ENCODE assay signal across 18 mouse cellular contexts in the genomic region with DNA sequence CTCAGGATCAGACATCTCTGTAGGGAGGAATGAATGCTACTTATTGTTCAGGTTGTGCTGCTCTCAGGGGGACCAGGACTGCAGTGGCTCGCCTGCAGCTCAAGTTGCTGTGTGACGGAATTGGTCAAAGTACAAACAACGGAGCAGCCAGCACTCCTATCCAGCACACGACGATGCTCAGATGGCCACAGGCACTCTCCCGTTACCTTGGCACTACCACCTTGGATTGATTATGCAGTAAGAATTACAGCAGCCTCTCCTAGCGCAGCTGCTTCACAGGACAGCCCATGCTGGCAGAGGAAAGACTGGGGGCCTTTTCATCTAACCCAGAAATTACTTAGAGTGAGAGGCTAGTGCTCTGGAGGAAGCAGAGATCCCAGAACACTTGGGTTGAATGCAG.
DNase-seq lines count a peak whose midpoint lies in the region; TF ChIP-seq lines count a peak whose summit lies in the region.
"Had no signal": no experiment of that assay in that cellular context is flagged by ENCODE, and none has a peak within 500 bp of the region (broad histone marks: within the 10 kb centered on the region; RNA-seq: fewer than 3 reads in every experiment).

No protein-coding gene starts in this region.

- H3K4me3 ChIP-seq in gastrocnemius, adult 2 months = no peak overlapping the region
- H3K4me3 ChIP-seq: embryonic facial prominence, embryonic 15.5 days; erythroblast, embryonic 14.5 days; forebrain, embryonic 10.5 days; heart, adult 2 months; heart, embryonic 15.5 days; hindbrain, embryonic 15.5 days had no signal

- TF ChIP-seq CTCF in gastrocnemius, adult 2 months (IDR thresholded peaks at IDR 0.05) = no peak

- peak; percentile 39 for DNase-seq in gastrocnemius, adult 2 months
- no peak for DNase-seq in gastrocnemius, postnatal 36 days
- peak; percentile 36 for DNase-seq in embryo, embryonic 11 days
- peak; percentile 56 for DNase-seq in forelimb bud, embryonic 11.5 days (ENCODE audit: low read depth, low spot score)
- DNase-seq in mesoderm, embryonic 11.5 days (ENCODE audit: low read depth, low spot score) = peak; percentile 31
- no peak for DNase-seq in thymus, postnatal 10 days (ENCODE audit: low spot score in 2 of 2)
- DNase-seq in layer of hippocampus, postnatal 25 days (ENCODE audit: extremely low spot score in 1 of 2, low spot score in 1 of 2) = no peak
- DNase-seq: adrenal gland, postnatal 14 days; cerebellum, adult 11-12 months; cerebellum, adult 9-10 months; cerebellum, postnatal 25 days; gastrocnemius, postnatal 25 days; heart, adult 2 months had no signal

- intact Hi-C loops in gastrocnemius, adult 2 months (cut with DNase I) = loop anchor here (2.0 to 5.0 kb wide), 2 partner anchors 61 to 226 kb away; partner anchors contain the start of gene Maf
- intact Hi-C loops in gastrocnemius, postnatal 36 days (cut with DNase I) = no loop called here

- peak overlapping the region; percentile 86 for H3K27ac ChIP-seq in gastrocnemius, adult 2 months
- H3K27ac ChIP-seq: embryonic facial prominence, embryonic 15.5 days; forebrain, embryonic 10.5 days; heart, adult 2 months; heart, embryonic 15.5 days; hindbrain, embryonic 15.5 days had no signal

Comparison
In these comparisons a context has a peak if more than half of its experiments do, and no peak if none do; other contexts are left out.
1. DNase-seq: peak in gastrocnemius, adult 2 months (single experiment), embryo, embryonic 11 days (single experiment), forelimb bud, embryonic 11.5 days (single experiment) and mesoderm, embryonic 11.5 days (single experiment); none in gastrocnemius, postnatal 36 days (0 of 2), thymus, postnatal 10 days (0 of 2) and layer of hippocampus, postnatal 25 days (0 of 2).